Mouse (Mus musculus) megakaryocyte, embryonic 14.5 days (primary cell): ENCODE measurements at regions not wholly inside any gene's neighbourhood (a gene's known extent, or its start where the extent isn't known, plus 50 kb on each side); places are given as distances from the start of the nearest gene placed in this dataset.

Experiments
- FLI1 ChIP-seq: IDR thresholded peaks from 2 replicates; pipeline ENCODE4 v1.6.1; 2012; ENCODE audit warnings: low read length, inconsistent platforms, mixed read lengths
- GATA1 ChIP-seq: IDR thresholded peaks from 3 replicates; pipeline ENCODE4 v1.6.1; 2012; ENCODE audit warnings: mixed read lengths, low read length, inconsistent platforms, borderline replicate concordance

- TF ChIP-seq FLI1 (no peak), GATA1 (no peak)
Observed at GRCm38 (mm10) chr4:53356374-53356773, 83.8 kb upstream of the Slc44a1 start.
